Mouse (Mus musculus) lung, adult 2 months (tissue): ENCODE data around the gene Foxp1.

Experiments used
- CTCF ChIP-seq: fragments of 200-500 bp; IDR thresholded peaks from 2 replicates; pipeline ENCODE4 v1.5.1; 2011; ENCODE audit warnings: mild to moderate bottlenecking, low read length, control low read depth; ENCODE audit not compliant: insufficient read depth
- POLR2A ChIP-seq: fragments of 200-500 bp; IDR thresholded peaks from 2 replicates; pipeline ENCODE4 v1.6.1; 2011; ENCODE audit warnings: low read depth, mild to moderate bottlenecking, control low read depth, low read length, borderline replicate concordance; ENCODE audit errors: extremely low read depth

DNA sequence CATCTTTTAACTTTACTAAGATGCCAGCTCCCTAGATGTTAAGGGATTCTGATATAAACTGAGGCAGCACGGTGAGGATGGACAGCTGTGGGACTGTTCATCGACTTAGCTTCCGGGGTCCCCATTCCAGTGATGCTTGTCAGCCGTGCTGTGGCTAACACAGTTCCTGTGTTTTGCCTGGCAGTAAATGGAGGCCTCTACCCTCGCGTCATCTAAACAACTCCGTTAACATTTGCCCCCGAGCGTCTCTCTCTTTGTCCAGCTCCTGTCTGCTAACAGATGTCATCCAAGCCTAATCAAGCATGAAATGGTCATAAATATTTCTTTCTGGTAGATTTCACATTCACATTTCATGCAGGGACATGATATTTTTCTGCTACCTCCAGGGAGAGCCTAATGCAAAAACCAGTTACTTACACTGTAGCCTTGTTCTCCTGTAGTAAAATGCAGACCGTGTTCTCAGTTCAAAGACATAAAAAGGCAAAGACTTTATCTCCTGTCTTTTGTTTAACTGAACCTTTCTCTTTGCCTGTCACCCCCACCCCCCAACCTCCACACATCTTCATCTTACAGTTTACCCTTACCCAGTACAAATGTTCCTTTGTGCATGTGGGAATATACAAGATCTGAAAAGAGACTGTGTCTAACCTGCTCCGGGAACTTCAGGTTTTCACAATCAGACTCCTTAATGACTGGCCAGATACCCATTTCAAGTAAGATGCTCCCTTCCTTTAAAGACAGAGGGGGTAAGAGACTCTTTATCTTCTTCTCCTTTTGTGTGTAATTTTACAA is 386.4 kb downstream of the Foxp1 start:
- TF ChIP-seq POLR2A = no peak
- no peak for TF ChIP-seq CTCF
